ENCODE assay signal across 17 mouse cellular contexts in the genomic region with DNA sequence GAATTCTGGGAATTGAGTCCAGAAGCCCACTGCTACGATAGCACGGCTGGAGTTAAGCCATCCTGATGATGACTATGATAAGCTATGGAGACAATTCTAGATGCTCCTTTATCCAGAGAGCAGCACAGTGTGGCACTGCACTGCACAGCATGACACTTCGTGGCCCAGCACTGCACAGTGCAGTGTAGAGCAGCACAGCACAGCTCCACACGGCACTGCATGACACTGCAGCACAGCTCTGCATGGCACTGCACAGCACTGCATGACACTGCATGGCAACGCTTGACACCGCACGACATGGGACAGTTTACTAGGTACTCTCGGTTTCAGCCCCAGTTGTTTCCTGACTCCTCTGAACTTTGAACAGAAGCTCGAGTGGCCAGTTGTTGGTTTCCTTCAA.
DNase-seq lines count a peak whose midpoint lies in the region; ATAC-seq and TF ChIP-seq lines count a peak whose summit lies in the region.
"Had no signal": no experiment of that assay in that cellular context is flagged by ENCODE, and none has a peak within 500 bp of the region (broad histone marks: within the 10 kb centered on the region; RNA-seq: fewer than 3 reads in every experiment).

No protein-coding gene starts in this region.

- H3K27me3 ChIP-seq in embryonic facial prominence, embryonic 13.5 days = no peaks in the 10 kb centered on the region
- H3K27me3 ChIP-seq in embryonic facial prominence, embryonic 10.5 days (replicated peaks; ENCODE audit: low read depth, poor library complexity, severe bottlenecking) = no peaks in the 10 kb centered on the region
- H3K27me3 ChIP-seq in hindbrain, postnatal 0 days (ENCODE audit: insufficient read depth, low read length) = no peaks in the 10 kb centered on the region
- H3K27me3 ChIP-seq in hindbrain, embryonic 16.5 days (replicated peaks; ENCODE audit: control insufficient read depth, insufficient read depth, low read length) = no peaks in the 10 kb centered on the region
- no peaks in the 10 kb centered on the region for H3K27me3 ChIP-seq in midbrain, embryonic 11.5 days (ENCODE audit: control insufficient read depth, insufficient read depth, low read length)
- no peaks in the 10 kb centered on the region for H3K27me3 ChIP-seq in midbrain, embryonic 14.5 days (ENCODE audit: control insufficient read depth, insufficient read depth, low read length)
- H3K27me3 ChIP-seq: embryonic facial prominence, embryonic 12.5 days; hindbrain, embryonic 12.5 days; intestine, embryonic 15.5 days; Patski had no signal

- no peak overlapping the region for H3K9ac ChIP-seq in embryonic facial prominence, embryonic 13.5 days
- H3K9ac ChIP-seq in hindbrain, postnatal 0 days (replicated peaks; ENCODE audit: low read length) = no peak overlapping the region
- H3K9ac ChIP-seq in hindbrain, embryonic 16.5 days (ENCODE audit: low read depth, low read length) = no peak overlapping the region
- H3K9ac ChIP-seq in midbrain, embryonic 11.5 days (ENCODE audit: low read length) = no peak overlapping the region
- H3K9ac ChIP-seq in midbrain, embryonic 14.5 days (replicated peaks; ENCODE audit: low read length) = no peak overlapping the region
- H3K9ac ChIP-seq: embryonic facial prominence, embryonic 12.5 days; hindbrain, embryonic 12.5 days; intestine, embryonic 15.5 days had no signal

- H3K4me2 ChIP-seq in embryonic facial prominence, embryonic 13.5 days = no peak overlapping the region
- no peak overlapping the region for H3K4me2 ChIP-seq in hindbrain, postnatal 0 days (ENCODE audit: low read depth, low read length)
- H3K4me2 ChIP-seq in hindbrain, embryonic 16.5 days (ENCODE audit: low read length) = no peak overlapping the region
- H3K4me2 ChIP-seq in midbrain, embryonic 11.5 days = no peak overlapping the region
- no peak overlapping the region for H3K4me2 ChIP-seq in midbrain, embryonic 14.5 days (ENCODE audit: low read length)
- H3K4me2 ChIP-seq: embryonic facial prominence, embryonic 12.5 days; hindbrain, embryonic 12.5 days; intestine, embryonic 15.5 days had no signal

- H3K9me3 ChIP-seq in embryonic facial prominence, embryonic 13.5 days = no peaks in the 10 kb centered on the region; the same call in 1 of the 2 replicates
- H3K9me3 ChIP-seq in embryonic facial prominence, embryonic 10.5 days = no peaks in the 10 kb centered on the region
- H3K9me3 ChIP-seq in hindbrain, postnatal 0 days (ENCODE audit: low read length) = 0 out of 2 replicates have a peak, but pooled peaks cover 5% of the 10 kb centered on the region
- H3K9me3 ChIP-seq in hindbrain, embryonic 16.5 days (ENCODE audit: control insufficient read depth, low read length) = peaks cover 6% of the 10 kb centered on the region; the same call in 1 of the 2 replicates
- no peaks in the 10 kb centered on the region for H3K9me3 ChIP-seq in midbrain, embryonic 11.5 days (ENCODE audit: control insufficient read depth, low read length)
- no peaks in the 10 kb centered on the region for H3K9me3 ChIP-seq in midbrain, embryonic 14.5 days (ENCODE audit: control insufficient read depth, low read length)
- H3K9me3 ChIP-seq: embryonic facial prominence, embryonic 12.5 days; heart, embryonic 10.5 days; hindbrain, embryonic 12.5 days; intestine, embryonic 15.5 days had no signal

- no peak for TF ChIP-seq CTCF in hindbrain, postnatal 0 days (IDR thresholded peaks at IDR 0.05; ENCODE audit: low read depth)

- 85% methylated on average over 9 of the region's 9 CpGs for WGBS in embryonic facial prominence, embryonic 13.5 days
- WGBS in embryonic facial prominence, embryonic 10.5 days = 90% methylated on average over 9 of the region's 9 CpGs
- WGBS in hindbrain, postnatal 0 days = 86% methylated on average over 9 of the region's 9 CpGs
- WGBS in hindbrain, embryonic 16.5 days = 89% methylated on average over 9 of the region's 9 CpGs
- 87% methylated on average over 9 of the region's 9 CpGs for WGBS in midbrain, embryonic 11.5 days
- WGBS in midbrain, embryonic 14.5 days = 94% methylated on average over 9 of the region's 9 CpGs

- no peak for DNase-seq in embryonic facial prominence, embryonic 10.5 days (ENCODE audit: low spot score)
- DNase-seq in hindbrain, postnatal 0 days (ENCODE audit: low spot score) = no peak
- no peak for DNase-seq in midbrain, embryonic 11.5 days (ENCODE audit: low spot score, missing footprints)
- DNase-seq in midbrain, embryonic 14.5 days = no peak
- DNase-seq: B cell, adult 2 months had no signal

- H3K4me3 ChIP-seq in embryonic facial prominence, embryonic 13.5 days = no peak overlapping the region
- no peak overlapping the region for H3K4me3 ChIP-seq in embryonic facial prominence, embryonic 10.5 days
- H3K4me3 ChIP-seq in hindbrain, postnatal 0 days (ENCODE audit: low read length) = no peak overlapping the region
- no peak overlapping the region for H3K4me3 ChIP-seq in hindbrain, embryonic 16.5 days (ENCODE audit: low read length)
- H3K4me3 ChIP-seq in midbrain, embryonic 11.5 days (ENCODE audit: low read depth, low read length) = no peak overlapping the region
- H3K4me3 ChIP-seq in midbrain, embryonic 14.5 days (replicated peaks; ENCODE audit: low read depth, low read length) = no peak overlapping the region
- H3K4me3 ChIP-seq: embryonic facial prominence, embryonic 12.5 days; heart, embryonic 10.5 days; hindbrain, embryonic 12.5 days; intestine, embryonic 15.5 days had no signal

- H3K36me3 ChIP-seq in embryonic facial prominence, embryonic 13.5 days = no peaks in the 10 kb centered on the region
- H3K36me3 ChIP-seq in embryonic facial prominence, embryonic 10.5 days (replicated peaks) = no peaks in the 10 kb centered on the region
- no peaks in the 10 kb centered on the region for H3K36me3 ChIP-seq in hindbrain, postnatal 0 days (ENCODE audit: insufficient read depth, low read length)
- H3K36me3 ChIP-seq in hindbrain, embryonic 16.5 days (ENCODE audit: control insufficient read depth, insufficient read depth, low read length) = no peaks in the 10 kb centered on the region
- H3K36me3 ChIP-seq in midbrain, embryonic 11.5 days (ENCODE audit: control insufficient read depth, insufficient read depth, low read length) = no peaks in the 10 kb centered on the region
- H3K36me3 ChIP-seq in midbrain, embryonic 14.5 days (ENCODE audit: control insufficient read depth, insufficient read depth, low read length) = no peaks in the 10 kb centered on the region
- H3K36me3 ChIP-seq: embryonic facial prominence, embryonic 12.5 days; heart, embryonic 10.5 days; hindbrain, embryonic 12.5 days; intestine, embryonic 15.5 days had no signal

- peak overlapping the region; percentile 44; the same call in 1 of the 2 replicates for H3K27ac ChIP-seq in embryonic facial prominence, embryonic 13.5 days
- H3K27ac ChIP-seq in embryonic facial prominence, embryonic 10.5 days (replicated peaks) = no peak overlapping the region
- H3K27ac ChIP-seq in hindbrain, postnatal 0 days = no peak overlapping the region
- H3K27ac ChIP-seq in hindbrain, embryonic 16.5 days (ENCODE audit: low read depth, low read length) = no peak overlapping the region
- no peak overlapping the region for H3K27ac ChIP-seq in midbrain, embryonic 11.5 days (ENCODE audit: low read depth, low read length)
- no peak overlapping the region for H3K27ac ChIP-seq in midbrain, embryonic 14.5 days (replicated peaks; ENCODE audit: low read depth, low read length)
- H3K27ac ChIP-seq: embryonic facial prominence, embryonic 12.5 days; heart, embryonic 10.5 days; hindbrain, embryonic 12.5 days; intestine, embryonic 15.5 days had no signal

- ATAC-seq in embryonic facial prominence, embryonic 13.5 days (ENCODE audit: insufficient number of reproducible peaks, insufficient read depth, low FRiP score, low TSS enrichment, low read depth) = no peak
- peak; percentile 59; the same call in 1 of the 2 replicates for ATAC-seq in hindbrain, postnatal 0 days
- ATAC-seq in hindbrain, embryonic 16.5 days = no peak; the same call in 1 of the 2 replicates
- 0 out of 2 replicates have a peak, but pooled peaks have one; percentile 42 for ATAC-seq in midbrain, embryonic 11.5 days (ENCODE audit: low FRiP score)
- no peak for ATAC-seq in midbrain, embryonic 14.5 days (ENCODE audit: low FRiP score, low TSS enrichment)
- peak; percentile 31 for ATAC-seq in megakaryocyte, adult 5-6 weeks (ENCODE audit: poor library complexity, severe bottlenecking)
- ATAC-seq in granulocyte monocyte progenitor cell, adult 5-6 weeks (replicated peaks; ENCODE audit: poor library complexity, severe bottlenecking) = no peak
- ATAC-seq: activated CD4-positive, CD25-positive, alpha-beta regulatory T cell, adult 4 months; CD4-positive, CD25-positive, alpha-beta regulatory T cell, adult 4 months; forebrain, embryonic 16.5 days; intestine, embryonic 15.5 days; Patski had no signal

- 0 out of 2 replicates have a peak, but pooled peaks cover 7% of the 10 kb centered on the region for H3K4me1 ChIP-seq in embryonic facial prominence, embryonic 13.5 days
- H3K4me1 ChIP-seq in embryonic facial prominence, embryonic 10.5 days = no peaks in the 10 kb centered on the region
- no peaks in the 10 kb centered on the region for H3K4me1 ChIP-seq in hindbrain, postnatal 0 days (ENCODE audit: insufficient read depth, low read length)
- no peaks in the 10 kb centered on the region for H3K4me1 ChIP-seq in hindbrain, embryonic 16.5 days (ENCODE audit: control insufficient read depth, insufficient read depth, low read depth, low read length)
- H3K4me1 ChIP-seq in midbrain, embryonic 11.5 days (ENCODE audit: control insufficient read depth, insufficient read depth, low read length) = no peaks in the 10 kb centered on the region
- H3K4me1 ChIP-seq in midbrain, embryonic 14.5 days (ENCODE audit: control insufficient read depth, insufficient read depth, low read length) = no peaks in the 10 kb centered on the region
- H3K4me1 ChIP-seq: embryonic facial prominence, embryonic 12.5 days; heart, embryonic 10.5 days; hindbrain, embryonic 12.5 days; intestine, embryonic 15.5 days had no signal

Comparison
In these comparisons a context has a peak if more than half of its experiments do, and no peak if none do; other contexts are left out.
1. ATAC-seq: peak in hindbrain, postnatal 0 days (single experiment), midbrain, embryonic 11.5 days (single experiment) and megakaryocyte, adult 5-6 weeks (single experiment); none in embryonic facial prominence, embryonic 13.5 days (single experiment), hindbrain, embryonic 16.5 days (single experiment), midbrain, embryonic 14.5 days (single experiment) and granulocyte monocyte progenitor cell, adult 5-6 weeks (single experiment).